Mouse (Mus musculus) adrenal gland, postnatal 36 days (tissue): Measurements from ENCODE around the gene Ddah2. TPM values are rescaled to one million over a fixed set of nuclear protein-coding genes. Genes with fewer than 3 reads are reported as not detected.
A peak's percentile ranks its signal among the peaks of the same experiment; 100 is the strongest.

Source experiments
- DNase-seq, 2 experiments: peaks; one replicate each; pipeline ENCODE4 v3.0.0; 2021; ENCODE audit warnings: mixed read lengths in 1 of 2
- total RNA-seq, 2 experiments: library from RNA; stranded (reverse); gene quantifications; 2 replicates each; pipeline ENCODE4 v1.2.3; 2021

The Ddah2 gene
- total RNA-seq, 2 experiments from 2014 or later, result 16.1 to 18.2 TPM

GRCm38 (mm10) chr17:35050126-35050750, 8.6 kb upstream of the Ddah2 start:
- DNase-seq, result peak; percentile 78 to 89

GRCm38 (mm10) chr17:35051156-35052086, 7.4 kb upstream of the Ddah2 start:
- peak; percentile 74 to 85 for DNase-seq

- DNase-seq, result no peak
Observed at GRCm38 (mm10) chr17:35052271-35052798, 6.5 kb upstream of the Ddah2 start.

- DNase-seq, result no peak
Observed at GRCm38 (mm10) chr17:35055691-35056495, 2.9 kb upstream of the Ddah2 start.

- DNase-seq, result no peak
Observed at GRCm38 (mm10) chr17:35057090-35057489, 1.7 kb upstream of the Ddah2 start.

GRCm38 (mm10) chr17:35058316-35058715, 519 bp upstream of the Ddah2 start:
- DNase-seq, result no peak

- no peak for DNase-seq
Observed at GRCm38 (mm10) chr17:35060071-35060470, 1.2 kb downstream of the Ddah2 start.

GRCm38 (mm10) chr17:35060737-35061297, 2.0 kb downstream of the Ddah2 start:
- peak in 1 of 2 experiments; percentile 23 for DNase-seq

GRCm38 (mm10) chr17:35061299-35061698, 2.5 kb downstream of the Ddah2 start:
- DNase-seq, result no peak

GRCm38 (mm10) chr17:35063466-35063865, 4.6 kb downstream of the Ddah2 start:
- DNase-seq, result no peak

GRCm38 (mm10) chr17:35064378-35064877, 5.6 kb downstream of the Ddah2 start:
- DNase-seq, result no peak

GRCm38 (mm10) chr17:35064951-35065947, 6.4 kb downstream of the Ddah2 start, which contains the start of gene Ly6g6c:
Gene Ly6g6c, plus strand, starts transcription at chr17:35065388.
- DNase-seq, result peak; percentile 30 to 57

GRCm38 (mm10) chr17:35066084-35066483, 7.2 kb downstream of the Ddah2 start, which contains the start of gene Mpig6b:
Gene Mpig6b, minus strand, starts transcription at chr17:35066184.
- no peak for DNase-seq

- peak in 1 of 2 experiments; percentile 41 for DNase-seq
Observed at GRCm38 (mm10) chr17:35068213-35068914, 9.5 kb downstream of the Ddah2 start.

- no peak for DNase-seq
Observed at GRCm38 (mm10) chr17:35070556-35071229, 11.9 kb downstream of the Ddah2 start.

GRCm38 (mm10) chr17:35071454-35071853, 12.6 kb downstream of the Ddah2 start:
- DNase-seq, result no peak

GRCm38 (mm10) chr17:35074097-35074496, 15.3 kb downstream of the Ddah2 start:
- DNase-seq, result no peak

- no peak for DNase-seq
Observed at GRCm38 (mm10) chr17:35076507-35077176, 17.8 kb downstream of the Ddah2 start, which contains the start of gene Ly6g6e. Gene Ly6g6e, plus strand, starts transcription at chr17:35076902.
